Mouse (Mus musculus): Measurements from ENCODE around the gene Il1r2. TPM values are rescaled to one million over a fixed set of nuclear protein-coding genes. Genes with fewer than 3 reads are reported as not detected.

The Il1r2 gene
- polyA plus RNA-seq, 1 experiment from 2014 or later, result 14.1 TPM

DNA sequence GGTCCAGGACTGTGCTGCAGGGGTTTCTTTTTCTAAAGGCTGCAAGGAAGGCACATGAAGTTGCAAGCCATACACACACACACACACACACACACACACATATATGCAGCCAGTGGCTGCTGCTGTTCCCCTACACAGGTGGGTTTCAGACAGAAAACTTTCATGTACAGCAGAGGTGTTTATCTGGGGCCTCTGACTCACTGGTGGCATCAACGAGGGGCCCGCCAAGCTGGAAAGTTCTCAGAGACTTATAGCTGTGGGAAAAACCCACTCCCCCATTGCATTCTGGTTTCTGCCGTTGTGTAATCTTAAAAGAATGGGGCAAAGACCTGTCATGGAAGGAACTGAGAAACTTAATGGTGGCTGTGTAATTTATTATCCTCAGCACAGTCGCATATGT is 40.6 kb upstream of the Il1r2 start:
- no peaks in the 10 kb centered on the region for H3K4me1 ChIP-seq (ENCODE audit: control insufficient read depth, insufficient read depth, low read length)
- H3K9ac ChIP-seq (ENCODE audit: low read length), result no peak overlapping the region
- H3K9me3 ChIP-seq (replicated peaks; ENCODE audit: control insufficient read depth, low read length), result no peaks in the 10 kb centered on the region
- no peaks in the 10 kb centered on the region for H3K27me3 ChIP-seq (ENCODE audit: control insufficient read depth, insufficient read depth, low read length)
- no peak overlapping the region for H3K27ac ChIP-seq (ENCODE audit: low read length)
- 59% methylated on average over 4 of the region's 4 CpGs for WGBS
- ATAC-seq (ENCODE audit: insufficient read depth, low FRiP score), result no peak
- no peaks in the 10 kb centered on the region for H3K36me3 ChIP-seq (ENCODE audit: control insufficient read depth, insufficient read depth, low read length)
- H3K4me2 ChIP-seq (ENCODE audit: low read depth, low read length), result no peak overlapping the region
- no peak overlapping the region for H3K4me3 ChIP-seq (replicated peaks; ENCODE audit: low read length)

DNA sequence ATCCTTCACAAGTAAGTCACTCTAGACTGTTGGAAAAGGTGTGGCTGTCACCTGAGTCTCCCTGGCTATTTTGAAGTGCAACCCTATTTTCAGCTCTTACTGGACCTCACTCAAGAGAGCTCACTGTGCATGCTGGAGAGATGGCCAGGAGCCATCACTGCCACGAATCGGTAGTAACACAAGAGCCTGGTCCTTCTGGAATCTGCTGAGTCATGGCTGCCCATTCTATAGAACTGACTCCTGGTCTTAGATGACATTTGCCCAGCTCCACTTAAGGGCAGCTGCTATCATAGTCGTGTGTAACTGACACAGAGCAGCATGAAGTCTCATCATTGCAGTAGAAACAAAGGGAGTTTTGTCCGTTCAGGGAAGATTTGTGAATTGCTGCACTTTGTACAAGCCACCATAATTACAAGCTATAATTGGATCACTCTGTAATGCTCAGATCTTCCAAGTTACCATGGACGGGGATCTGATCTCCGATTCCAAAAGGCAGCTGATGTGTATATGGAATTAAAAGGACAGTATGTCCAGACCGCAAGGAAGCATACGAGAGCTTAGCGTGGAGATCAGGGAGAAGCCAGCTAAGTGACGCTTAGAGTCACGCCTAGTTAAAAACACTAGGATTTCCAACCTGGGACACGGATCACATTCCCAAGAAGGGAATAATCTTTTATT is 40.0 kb upstream of the Il1r2 start:
- Histone ChIP-seq H3K4me2 (ENCODE audit: low read depth, low read length) (no peak overlapping the region), H3K36me3 (ENCODE audit: control insufficient read depth, insufficient read depth, low read length) (no peaks in the 10 kb centered on the region), H3K9me3 (replicated peaks; ENCODE audit: control insufficient read depth, low read length) (no peaks in the 10 kb centered on the region), H3K27ac (ENCODE audit: low read length) (no peak overlapping the region), H3K27me3 (ENCODE audit: control insufficient read depth, insufficient read depth, low read length) (no peaks in the 10 kb centered on the region), H3K9ac (ENCODE audit: low read length) (no peak overlapping the region), H3K4me3 (replicated peaks; ENCODE audit: low read length) (no peak overlapping the region), H3K4me1 (ENCODE audit: control insufficient read depth, insufficient read depth, low read length) (no peaks in the 10 kb centered on the region)
- WGBS, result 74% methylated on average over 12 of the region's 12 CpGs
- ATAC-seq (ENCODE audit: insufficient read depth, low FRiP score), result no peak

DNA sequence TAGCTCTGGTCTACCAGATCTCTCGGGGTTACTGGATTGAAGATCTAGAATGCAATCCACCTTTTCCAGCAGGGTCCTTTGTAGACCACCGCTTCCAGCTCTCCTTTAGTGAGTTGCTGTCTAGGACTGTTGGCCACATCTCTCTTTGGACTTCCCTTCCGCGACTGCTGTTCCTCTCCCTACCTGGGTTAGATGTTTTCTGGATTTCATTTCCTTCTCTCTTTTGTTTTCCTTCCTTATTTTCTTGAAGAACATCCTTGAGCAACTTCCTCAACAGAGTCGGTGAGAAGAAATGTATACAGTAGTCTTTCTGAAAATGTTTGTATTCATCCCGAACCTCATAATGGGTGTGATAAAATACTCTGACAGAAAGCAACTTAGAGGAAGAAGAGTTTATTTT is 36.0 kb upstream of the Il1r2 start:
- ATAC-seq (ENCODE audit: insufficient read depth, low FRiP score), result no peak
- H3K27me3 ChIP-seq (ENCODE audit: control insufficient read depth, insufficient read depth, low read length), result no peaks in the 10 kb centered on the region
- no peak overlapping the region for H3K4me3 ChIP-seq (replicated peaks; ENCODE audit: low read length)
- no peaks in the 10 kb centered on the region for H3K4me1 ChIP-seq (ENCODE audit: control insufficient read depth, insufficient read depth, low read length)
- H3K36me3 ChIP-seq (ENCODE audit: control insufficient read depth, insufficient read depth, low read length), result no peaks in the 10 kb centered on the region
- WGBS, result 83% methylated on average over 6 of the region's 6 CpGs
- no peak overlapping the region for H3K27ac ChIP-seq (ENCODE audit: low read length)
- no peak overlapping the region for H3K9ac ChIP-seq (ENCODE audit: low read length)
- H3K4me2 ChIP-seq (ENCODE audit: low read depth, low read length), result no peak overlapping the region
- no peaks in the 10 kb centered on the region for H3K9me3 ChIP-seq (replicated peaks; ENCODE audit: control insufficient read depth, low read length)

DNA sequence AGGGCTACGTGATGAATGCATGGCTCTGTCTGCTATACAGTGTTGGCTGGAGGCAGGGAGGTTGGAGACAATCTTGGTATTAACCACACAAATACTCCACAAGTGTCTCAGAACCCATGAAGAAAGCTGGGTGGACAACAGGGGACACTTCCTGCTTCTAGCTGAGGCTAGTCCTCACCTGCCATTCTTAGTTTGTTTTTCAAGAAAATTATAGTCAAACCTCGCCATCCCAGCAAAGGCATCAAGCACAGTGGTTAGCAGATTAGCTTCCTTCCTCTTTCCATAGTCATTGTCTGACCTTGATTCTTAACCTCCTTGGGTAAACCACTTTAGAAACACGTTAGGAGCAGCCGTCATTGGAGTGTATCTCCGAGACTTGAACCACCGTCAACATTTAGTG is 28.2 kb upstream of the Il1r2 start:
- ATAC-seq (ENCODE audit: insufficient read depth, low FRiP score), result no peak
- H3K9ac ChIP-seq (ENCODE audit: low read length), result no peak overlapping the region
- H3K4me3 ChIP-seq (replicated peaks; ENCODE audit: low read length), result no peak overlapping the region
- H3K4me1 ChIP-seq (ENCODE audit: control insufficient read depth, insufficient read depth, low read length), result no peaks in the 10 kb centered on the region
- no peaks in the 10 kb centered on the region for H3K36me3 ChIP-seq (ENCODE audit: control insufficient read depth, insufficient read depth, low read length)
- H3K27ac ChIP-seq (ENCODE audit: low read length), result no peak overlapping the region
- WGBS, result 62% methylated on average over 6 of the region's 6 CpGs
- H3K27me3 ChIP-seq (ENCODE audit: control insufficient read depth, insufficient read depth, low read length), result no peaks in the 10 kb centered on the region
- no peaks in the 10 kb centered on the region for H3K9me3 ChIP-seq (replicated peaks; ENCODE audit: control insufficient read depth, low read length)
- no peak overlapping the region for H3K4me2 ChIP-seq (ENCODE audit: low read depth, low read length)

DNA sequence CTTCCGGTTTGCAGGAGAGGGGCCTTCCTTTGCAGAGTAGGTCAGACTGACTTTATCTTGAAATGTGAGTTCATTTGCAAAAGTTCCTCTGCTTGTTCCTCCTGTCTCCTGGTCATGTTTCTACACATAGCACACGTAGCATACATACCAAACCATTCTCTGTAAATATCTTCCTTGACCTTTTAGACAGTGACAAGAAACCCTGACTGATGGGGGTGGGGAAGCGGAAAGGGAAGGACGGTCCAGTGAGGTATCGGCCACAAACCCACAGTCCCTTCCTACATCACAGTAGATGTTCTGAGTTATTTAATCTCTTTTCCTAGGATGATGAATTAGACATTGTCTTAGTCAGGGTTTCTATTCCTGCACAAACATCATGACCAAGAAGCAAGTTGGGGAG is 27.3 kb upstream of the Il1r2 start:
- no peak for ATAC-seq (ENCODE audit: insufficient read depth, low FRiP score)
- no peaks in the 10 kb centered on the region for H3K27me3 ChIP-seq (ENCODE audit: control insufficient read depth, insufficient read depth, low read length)
- no peaks in the 10 kb centered on the region for H3K4me1 ChIP-seq (ENCODE audit: control insufficient read depth, insufficient read depth, low read length)
- no peak overlapping the region for H3K9ac ChIP-seq (ENCODE audit: low read length)
- no peaks in the 10 kb centered on the region for H3K9me3 ChIP-seq (replicated peaks; ENCODE audit: control insufficient read depth, low read length)
- no peak overlapping the region for H3K4me3 ChIP-seq (replicated peaks; ENCODE audit: low read length)
- no peak overlapping the region for H3K4me2 ChIP-seq (ENCODE audit: low read depth, low read length)
- no peaks in the 10 kb centered on the region for H3K36me3 ChIP-seq (ENCODE audit: control insufficient read depth, insufficient read depth, low read length)
- WGBS, result 72% methylated on average over 5 of the region's 5 CpGs
- H3K27ac ChIP-seq (ENCODE audit: low read length), result no peak overlapping the region

DNA sequence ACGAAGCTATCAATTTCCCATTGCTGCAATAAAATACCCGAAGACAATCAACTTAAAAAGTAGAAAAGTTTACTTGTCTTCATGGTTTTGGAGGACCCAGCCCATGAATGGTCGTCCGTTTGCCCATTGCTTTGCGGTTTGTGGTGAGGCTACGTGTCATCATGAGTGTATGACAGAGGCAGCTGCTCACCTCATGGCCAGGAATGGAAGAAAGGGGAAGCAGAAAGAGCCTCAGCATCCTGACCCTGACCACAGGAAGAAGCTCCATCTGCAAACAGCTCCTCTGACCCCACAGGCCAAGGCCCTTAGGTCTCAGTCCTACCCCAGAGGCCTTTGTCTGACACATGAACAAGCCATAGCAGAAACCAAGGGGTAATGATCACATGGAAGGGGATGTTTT is 22.7 kb upstream of the Il1r2 start:
- no peaks in the 10 kb centered on the region for H3K9me3 ChIP-seq (replicated peaks; ENCODE audit: control insufficient read depth, low read length)
- no peak overlapping the region for H3K27ac ChIP-seq (ENCODE audit: low read length)
- no peaks in the 10 kb centered on the region for H3K4me1 ChIP-seq (ENCODE audit: control insufficient read depth, insufficient read depth, low read length)
- H3K36me3 ChIP-seq (ENCODE audit: control insufficient read depth, insufficient read depth, low read length), result no peaks in the 10 kb centered on the region
- ATAC-seq (ENCODE audit: insufficient read depth, low FRiP score), result no peak
- no peaks in the 10 kb centered on the region for H3K27me3 ChIP-seq (ENCODE audit: control insufficient read depth, insufficient read depth, low read length)
- 89% methylated on average over 6 of the region's 6 CpGs for WGBS
- H3K9ac ChIP-seq (ENCODE audit: low read length), result no peak overlapping the region
- no peak overlapping the region for H3K4me3 ChIP-seq (replicated peaks; ENCODE audit: low read length)
- no peak overlapping the region for H3K4me2 ChIP-seq (ENCODE audit: low read depth, low read length)

DNA sequence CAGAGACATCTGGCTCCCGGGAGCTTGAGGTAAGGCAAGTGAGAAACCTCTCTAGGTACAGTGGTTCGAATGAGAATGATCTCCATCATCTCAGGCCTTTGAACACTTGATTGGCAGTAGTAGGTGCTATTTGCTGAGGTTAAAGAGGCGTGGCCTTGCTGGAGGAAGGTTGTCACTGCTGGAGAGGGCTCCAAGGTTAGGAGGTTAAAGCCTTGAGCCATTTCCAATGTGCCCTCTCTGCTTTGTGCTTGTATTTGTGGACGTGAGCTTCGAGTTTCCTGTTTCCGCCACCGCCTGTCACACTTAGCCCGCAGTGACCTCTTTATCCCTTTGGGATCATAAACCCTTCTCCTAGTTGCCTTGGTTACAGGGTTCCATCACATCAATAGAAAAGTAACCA is 21.7 kb upstream of the Il1r2 start:
- H3K4me1 ChIP-seq (ENCODE audit: control insufficient read depth, insufficient read depth, low read length), result no peaks in the 10 kb centered on the region
- WGBS, result 53% methylated on average over 8 of the region's 8 CpGs
- H3K4me3 ChIP-seq (replicated peaks; ENCODE audit: low read length), result no peak overlapping the region
- H3K9me3 ChIP-seq (replicated peaks; ENCODE audit: control insufficient read depth, low read length), result no peaks in the 10 kb centered on the region
- H3K4me2 ChIP-seq (ENCODE audit: low read depth, low read length), result no peak overlapping the region
- no peak for ATAC-seq (ENCODE audit: insufficient read depth, low FRiP score)
- H3K27ac ChIP-seq (ENCODE audit: low read length), result no peak overlapping the region
- H3K36me3 ChIP-seq (ENCODE audit: control insufficient read depth, insufficient read depth, low read length), result no peaks in the 10 kb centered on the region
- no peak overlapping the region for H3K9ac ChIP-seq (ENCODE audit: low read length)
- no peaks in the 10 kb centered on the region for H3K27me3 ChIP-seq (ENCODE audit: control insufficient read depth, insufficient read depth, low read length)

DNA sequence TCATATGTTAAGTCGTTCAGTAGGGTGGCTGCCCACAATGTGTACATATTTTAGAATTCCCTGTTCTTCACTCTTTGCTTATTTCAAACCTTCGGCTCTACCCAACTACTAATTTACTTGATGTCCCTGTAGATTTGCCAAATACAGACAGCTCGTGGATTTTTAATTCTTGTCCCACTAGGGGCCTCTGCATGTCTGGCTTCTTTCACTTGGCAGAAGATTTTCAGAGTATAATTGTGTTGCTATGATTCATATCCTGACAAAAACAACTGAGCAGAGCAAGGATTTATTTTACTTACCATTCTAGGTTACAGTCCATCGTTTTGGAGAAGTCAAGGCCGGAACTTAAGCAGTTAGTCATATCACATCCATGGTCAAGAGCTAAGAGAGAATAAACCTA is 20.8 kb upstream of the Il1r2 start:
- Histone ChIP-seq H3K27ac (ENCODE audit: low read length) (no peak overlapping the region), H3K4me3 (replicated peaks; ENCODE audit: low read length) (no peak overlapping the region), H3K27me3 (ENCODE audit: control insufficient read depth, insufficient read depth, low read length) (no peaks in the 10 kb centered on the region), H3K9ac (ENCODE audit: low read length) (no peak overlapping the region), H3K9me3 (replicated peaks; ENCODE audit: control insufficient read depth, low read length) (no peaks in the 10 kb centered on the region), H3K36me3 (ENCODE audit: control insufficient read depth, insufficient read depth, low read length) (no peaks in the 10 kb centered on the region), H3K4me2 (ENCODE audit: low read depth, low read length) (no peak overlapping the region), H3K4me1 (ENCODE audit: control insufficient read depth, insufficient read depth, low read length) (no peaks in the 10 kb centered on the region)
- ATAC-seq (ENCODE audit: insufficient read depth, low FRiP score), result no peak
- WGBS, result 65% methylated on average over 5 of the region's 5 CpGs

DNA sequence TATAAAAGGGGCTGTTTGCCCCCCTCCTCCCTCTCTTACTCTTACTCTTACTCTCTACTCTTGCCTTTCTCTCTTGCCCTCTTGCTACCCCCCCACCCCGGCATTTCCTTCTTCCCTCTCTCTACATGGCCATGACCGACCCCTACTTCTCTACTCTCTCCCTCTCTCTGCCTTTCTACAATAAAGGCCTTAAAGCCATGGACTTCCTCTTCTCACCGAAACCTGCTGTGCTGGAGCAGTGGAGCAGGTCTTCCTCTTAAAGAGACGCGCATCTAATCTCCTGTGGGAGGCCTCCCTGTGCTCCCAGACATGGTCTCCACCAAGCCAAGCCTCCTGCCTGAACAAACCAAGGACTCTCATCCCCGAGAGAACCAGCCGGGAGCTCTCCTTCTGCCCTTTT is 18.8 kb upstream of the Il1r2 start:
- Histone ChIP-seq H3K27me3 (ENCODE audit: control insufficient read depth, insufficient read depth, low read length) (no peaks in the 10 kb centered on the region), H3K4me1 (ENCODE audit: control insufficient read depth, insufficient read depth, low read length) (no peaks in the 10 kb centered on the region), H3K27ac (ENCODE audit: low read length) (no peak overlapping the region), H3K9me3 (replicated peaks; ENCODE audit: control insufficient read depth, low read length) (no peaks in the 10 kb centered on the region), H3K36me3 (ENCODE audit: control insufficient read depth, insufficient read depth, low read length) (no peaks in the 10 kb centered on the region), H3K4me2 (ENCODE audit: low read depth, low read length) (no peak overlapping the region), H3K9ac (ENCODE audit: low read length) (no peak overlapping the region), H3K4me3 (replicated peaks; ENCODE audit: low read length) (no peak overlapping the region)
- ATAC-seq (ENCODE audit: insufficient read depth, low FRiP score), result no peak
- 83% methylated on average over 7 of the region's 7 CpGs for WGBS

DNA sequence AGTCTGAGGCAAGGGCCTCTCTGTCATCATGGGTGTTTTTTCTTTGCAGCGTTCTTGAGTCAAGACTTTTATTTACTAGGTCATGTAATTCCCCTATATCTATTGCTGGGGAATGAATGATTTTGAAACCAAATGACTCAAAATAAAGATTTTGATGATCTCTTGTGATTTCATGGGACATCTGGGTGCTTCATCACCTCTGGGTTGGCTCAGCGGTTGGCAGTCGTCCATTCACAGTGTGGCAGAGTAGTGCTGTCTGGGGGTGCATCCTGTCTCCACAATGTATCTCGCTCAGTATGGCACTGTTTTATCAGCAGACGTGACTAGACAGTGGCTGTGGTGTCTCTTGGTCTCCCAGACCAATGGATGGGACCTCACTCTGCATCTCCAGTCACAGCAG is 17.9 kb upstream of the Il1r2 start:
- no peaks in the 10 kb centered on the region for H3K36me3 ChIP-seq (ENCODE audit: control insufficient read depth, insufficient read depth, low read length)
- ATAC-seq (ENCODE audit: insufficient read depth, low FRiP score), result no peak
- no peak overlapping the region for H3K4me3 ChIP-seq (replicated peaks; ENCODE audit: low read length)
- 84% methylated on average over 5 of the region's 5 CpGs for WGBS
- no peak overlapping the region for H3K27ac ChIP-seq (ENCODE audit: low read length)
- no peak overlapping the region for H3K4me2 ChIP-seq (ENCODE audit: low read depth, low read length)
- H3K27me3 ChIP-seq (ENCODE audit: control insufficient read depth, insufficient read depth, low read length), result no peaks in the 10 kb centered on the region
- no peak overlapping the region for H3K9ac ChIP-seq (ENCODE audit: low read length)
- H3K4me1 ChIP-seq (ENCODE audit: control insufficient read depth, insufficient read depth, low read length), result no peaks in the 10 kb centered on the region
- no peaks in the 10 kb centered on the region for H3K9me3 ChIP-seq (replicated peaks; ENCODE audit: control insufficient read depth, low read length)

Data from stomach, embryonic 16.5 days (tissue).